Mouse (Mus musculus) stomach, embryonic 14.5 days (tissue): ENCODE data around the gene Med18. TPM values are rescaled to one million over a fixed set of nuclear protein-coding genes. Genes with fewer than 3 reads are reported as not detected.

ENCODE experiments used
- ATAC-seq: fragments of 200-750 bp; cut with Nextera tagmentation; 2 replicates; pipeline ENCODE4 v1.8.0; 2017; ENCODE audit warnings: low read depth, moderate TSS enrichment; ENCODE audit not compliant: insufficient number of reproducible peaks, insufficient read depth, low FRiP score
- H3K27ac ChIP-seq: fragments of 300-500 bp; sonication (generic); 2 replicates; pipeline ENCODE4 v1.5.1; 2014; ENCODE audit warnings: mild to moderate bottlenecking, low read length, moderate library complexity, mixed read lengths
- H3K27me3 ChIP-seq: fragments of 300-500 bp; sonication (generic); 2 replicates; pipeline ENCODE4 v1.6.1; 2014; ENCODE audit warnings: low read length, control low read depth, mixed read lengths; ENCODE audit not compliant: control insufficient read depth, insufficient read depth
- H3K36me3 ChIP-seq: fragments of 300-500 bp; sonication (generic); 2 replicates; pipeline ENCODE4 v1.6.1; 2014; ENCODE audit warnings: mild to moderate bottlenecking, control low read depth, low read length, moderate library complexity, mixed read lengths; ENCODE audit not compliant: control insufficient read depth, insufficient read depth
- H3K4me1 ChIP-seq: fragments of 300-500 bp; sonication (generic); 2 replicates; pipeline ENCODE4 v1.6.1; 2014; ENCODE audit warnings: low read length, control low read depth, mixed read lengths; ENCODE audit not compliant: control insufficient read depth, insufficient read depth
- H3K4me2 ChIP-seq: fragments of 300-500 bp; sonication (generic); replicated peaks from 2 replicates; pipeline ENCODE4 v1.6.1; 2014; ENCODE audit warnings: low read depth, low read length, control low read depth
- H3K4me3 ChIP-seq: fragments of 300-500 bp; sonication (generic); 2 replicates; pipeline ENCODE4 v1.5.1; 2014; ENCODE audit warnings: low read depth, low read length, control low read depth
- H3K9ac ChIP-seq: fragments of 300-500 bp; sonication (generic); replicated peaks from 2 replicates; pipeline ENCODE4 v1.6.1; 2014; ENCODE audit warnings: low read depth, mild to moderate bottlenecking, control low read depth, low read length, moderate library complexity, mixed read lengths
- H3K9me3 ChIP-seq: fragments of 300-500 bp; sonication (generic); 2 replicates; pipeline ENCODE4 v1.6.1; 2016; ENCODE audit warnings: low read depth, low read length, control low read depth; ENCODE audit not compliant: control insufficient read depth
- WGBS: fragments of 180-500 bp; shearing (Covaris S2); extraction: QIAGEN DNeasy Blood & Tissue Kit; methylation state at CpG from one replicate; pipeline ENCODE4 v1.1.7; 2014; 5-methylcytosine and 5-hydroxymethylcytosine counted together
- polyA plus RNA-seq: library from polyadenylated mRNA; unstranded; fragments of >200 nt; fragmentation: Nextera tagmentation; extraction: Ambion mirVana; gene quantifications from 2 replicates; pipeline ENCODE4 v1.2.1, GENCODE M21; 2014

Gene Med18
- 18.8 and 22.8 TPM in 2 replicates for polyA plus RNA-seq

DNA sequence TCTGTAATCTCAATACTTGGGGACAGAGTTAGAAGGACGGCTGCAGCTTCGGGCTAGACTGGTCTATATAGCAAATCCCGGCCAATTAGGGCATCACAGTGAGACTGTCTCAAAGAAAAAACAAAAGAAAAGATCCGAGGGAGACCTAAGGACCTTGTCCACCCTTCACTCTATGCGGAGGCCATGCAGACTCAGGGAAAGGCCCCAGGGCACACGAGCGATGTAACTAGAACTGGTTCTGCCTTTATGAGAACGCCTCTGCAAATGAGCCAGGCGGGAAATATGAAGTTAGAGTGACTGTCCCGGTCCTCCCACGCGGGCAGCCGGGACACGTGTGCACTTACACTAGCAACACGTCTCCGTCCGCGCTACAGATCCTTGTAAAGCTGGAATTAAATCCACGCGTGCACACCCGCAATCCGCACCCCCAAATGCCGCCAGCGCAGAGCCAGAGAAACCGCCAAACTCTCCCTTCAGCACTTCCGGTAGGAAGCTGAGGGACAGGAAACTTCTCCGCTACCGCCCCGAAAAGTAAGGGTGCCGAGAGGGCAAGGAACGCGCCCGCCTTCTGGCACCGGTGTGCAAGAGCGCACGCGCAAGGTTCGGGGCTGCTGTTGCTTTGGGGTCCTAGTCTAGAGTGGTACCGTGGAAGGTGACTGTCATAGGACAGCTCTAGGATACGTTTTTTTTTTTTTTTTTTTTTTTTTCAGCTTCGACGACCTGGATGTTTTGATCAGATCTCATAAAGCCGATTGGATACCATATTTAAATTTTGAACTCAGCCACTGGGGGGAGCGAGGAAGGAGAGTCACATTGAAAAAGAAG lies at the start of gene Med18:
Gene Med18, minus strand, starts transcription at position 492 of the 825 bp plus-strand sequence.
- Histone ChIP-seq H3K27me3 (no peaks in the 10 kb centered on the region), H3K36me3 (peaks cover 21% of the 10 kb centered on the region), H3K4me3 (peak within 1 kb of the TSS; percentile 80), H3K27ac (peak within 1 kb of the TSS; percentile 48), H3K4me1 (peaks cover 11% of the 10 kb centered on the region), H3K9me3 (no peaks in the 10 kb centered on the region), H3K9ac (peak within 1 kb of the TSS; percentile 65), H3K4me2 (peak within 1 kb of the TSS; percentile 89)
- under 1% methylated on average over 44 of the region's 44 CpGs for WGBS
- ATAC-seq, result peak; percentile 88

DNA sequence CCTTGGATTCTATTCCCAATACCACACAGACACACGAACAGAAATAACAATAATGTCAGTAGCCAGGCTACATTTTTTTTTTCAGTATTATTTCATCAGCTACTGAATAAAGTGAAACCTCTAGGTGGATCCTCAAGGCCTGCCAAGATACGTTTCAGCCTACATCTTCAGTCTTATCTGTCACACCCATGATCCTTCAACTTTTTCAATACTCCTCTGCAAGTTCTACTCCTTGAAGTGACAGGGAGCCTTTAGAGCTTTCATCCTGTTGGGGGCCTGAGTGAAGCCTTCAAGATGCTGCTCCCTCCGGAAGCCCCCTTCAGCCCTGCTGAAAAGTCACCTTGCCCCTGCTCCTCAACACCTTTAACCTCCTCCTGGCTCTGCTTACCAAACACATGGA lies 48.4 kb upstream of the Med18 start:
- no peak for ATAC-seq
- Histone ChIP-seq H3K4me2 (no peak overlapping the region), H3K36me3 (no peaks in the 10 kb centered on the region), H3K9ac (no peak overlapping the region), H3K9me3 (no peaks in the 10 kb centered on the region), H3K4me1 (peaks cover 7% of the 10 kb centered on the region; the same call in 1 of the 2 replicates), H3K27me3 (no peaks in the 10 kb centered on the region), H3K4me3 (no peak overlapping the region), H3K27ac (no peak overlapping the region)
- WGBS, result 58% methylated on average over 3 of the region's 3 CpGs

DNA sequence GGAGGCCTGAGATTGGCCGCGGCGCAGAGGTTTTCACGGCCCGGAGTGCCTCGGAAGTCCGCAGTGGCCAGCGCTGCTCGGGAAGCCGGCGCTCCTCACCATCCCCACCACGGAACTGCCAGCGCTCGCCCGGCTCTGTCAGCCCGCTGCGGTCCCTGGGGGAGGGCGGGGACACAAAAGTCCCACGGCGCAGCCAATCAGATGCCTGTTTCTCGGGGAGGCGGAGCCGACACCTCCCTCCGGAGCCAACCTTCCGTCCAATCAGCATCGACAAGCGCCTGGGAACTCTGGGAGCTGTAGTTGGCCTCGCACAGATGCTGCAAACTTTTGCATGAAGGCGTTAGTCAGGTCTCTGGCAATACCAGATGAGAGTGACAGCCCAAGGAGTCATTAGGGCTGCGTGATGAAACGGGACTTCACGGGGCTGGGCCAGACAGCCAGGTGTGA lies 46.7 kb upstream of the Med18 start, which contains the start of gene Sesn2:
Gene Sesn2, minus strand, starts transcription at position 150 of the 447 bp plus-strand sequence.
- H3K4me2 ChIP-seq, result peak within 1 kb of the TSS; percentile 65
- peak within 1 kb of the TSS; percentile 90 for H3K27ac ChIP-seq
- peak within 1 kb of the TSS; percentile 56 for H3K9ac ChIP-seq
- WGBS, result under 1% methylated on average over 32 of the region's 32 CpGs
- peak; percentile 91 for ATAC-seq
- peak within 1 kb of the TSS; percentile 89 for H3K4me3 ChIP-seq
- no peaks in the 10 kb centered on the region for H3K9me3 ChIP-seq
- no peaks in the 10 kb centered on the region for H3K27me3 ChIP-seq
- peaks cover 7% of the 10 kb centered on the region; the same call in 1 of the 2 replicates for H3K4me1 ChIP-seq
- H3K36me3 ChIP-seq, result no peaks in the 10 kb centered on the region

DNA sequence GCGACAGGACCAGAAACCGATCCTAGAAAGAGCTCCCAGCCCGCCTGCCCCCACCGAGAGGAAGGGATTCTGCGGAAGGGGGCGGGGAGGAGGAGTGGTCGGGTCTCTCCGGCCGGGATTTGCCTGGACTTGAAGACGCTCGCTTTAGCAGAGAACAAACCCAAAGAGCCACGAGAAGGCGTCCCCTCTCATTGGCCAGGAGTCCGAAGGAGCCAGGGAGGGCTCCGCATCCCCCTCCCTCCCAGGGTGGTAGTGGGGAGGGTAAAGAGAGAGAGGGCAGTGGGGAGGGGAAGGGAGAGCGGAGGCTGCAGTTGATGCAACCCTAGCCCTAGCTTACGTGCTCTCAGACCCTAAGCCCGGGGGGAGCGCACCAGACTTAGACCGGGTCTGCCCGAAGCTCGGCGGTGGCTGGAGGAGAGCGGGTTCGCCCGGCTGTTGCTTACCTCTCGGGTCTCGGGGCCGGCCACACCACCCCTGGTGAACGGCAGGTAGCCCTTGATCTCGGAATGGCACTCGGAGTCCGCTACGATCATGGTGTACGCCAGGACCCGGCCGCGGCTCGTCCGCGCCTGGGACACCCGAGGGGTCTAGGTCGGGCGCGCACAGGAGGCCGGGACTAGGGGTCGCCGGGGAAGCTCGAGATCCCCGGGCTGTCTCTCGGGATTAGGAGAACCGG lies 46.0 kb upstream of the Med18 start:
- Histone ChIP-seq H3K36me3 (no peaks in the 10 kb centered on the region), H3K9ac (peak overlapping the region; percentile 56), H3K4me1 (peaks cover 7% of the 10 kb centered on the region; the same call in 1 of the 2 replicates), H3K4me2 (peak overlapping the region; percentile 65), H3K9me3 (no peaks in the 10 kb centered on the region), H3K27me3 (no peaks in the 10 kb centered on the region), H3K4me3 (peak overlapping the region; percentile 89), H3K27ac (peak overlapping the region; percentile 90)
- under 1% methylated on average over 52 of the region's 52 CpGs for WGBS
- ATAC-seq, result peak; percentile 82

DNA sequence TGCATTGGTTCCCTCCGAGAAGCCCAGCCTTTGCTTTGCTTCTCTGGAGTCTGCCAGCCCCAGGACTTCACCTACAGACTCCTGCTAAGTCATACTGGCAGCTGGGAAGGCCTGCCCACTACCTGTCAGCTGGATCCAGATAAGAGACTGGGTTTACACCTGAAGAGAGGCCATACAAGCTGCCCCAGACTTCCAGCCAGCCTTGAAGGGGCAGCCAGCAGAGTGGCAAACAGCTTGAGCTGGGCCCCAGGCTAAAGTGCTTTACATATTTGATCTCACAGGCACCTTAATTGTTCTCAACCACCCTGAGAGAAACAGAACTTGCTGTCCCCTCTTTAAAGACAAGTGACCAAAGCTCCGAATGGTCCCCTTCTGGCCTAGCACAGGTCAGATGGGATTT lies 43.5 kb upstream of the Med18 start:
- H3K27me3 ChIP-seq, result no peaks in the 10 kb centered on the region
- 0 out of 2 replicates have a peak overlapping the region, but pooled peaks have one; percentile 2 for H3K9ac ChIP-seq
- peaks cover 2% of the 10 kb centered on the region; the same call in 1 of the 2 replicates for H3K4me1 ChIP-seq
- no peak overlapping the region for H3K4me3 ChIP-seq
- no peaks in the 10 kb centered on the region for H3K9me3 ChIP-seq
- WGBS, result 51% methylated on average over 2 of the region's 2 CpGs
- no peak overlapping the region for H3K27ac ChIP-seq
- no peak overlapping the region for H3K4me2 ChIP-seq
- ATAC-seq, result no peak
- no peaks in the 10 kb centered on the region for H3K36me3 ChIP-seq

DNA sequence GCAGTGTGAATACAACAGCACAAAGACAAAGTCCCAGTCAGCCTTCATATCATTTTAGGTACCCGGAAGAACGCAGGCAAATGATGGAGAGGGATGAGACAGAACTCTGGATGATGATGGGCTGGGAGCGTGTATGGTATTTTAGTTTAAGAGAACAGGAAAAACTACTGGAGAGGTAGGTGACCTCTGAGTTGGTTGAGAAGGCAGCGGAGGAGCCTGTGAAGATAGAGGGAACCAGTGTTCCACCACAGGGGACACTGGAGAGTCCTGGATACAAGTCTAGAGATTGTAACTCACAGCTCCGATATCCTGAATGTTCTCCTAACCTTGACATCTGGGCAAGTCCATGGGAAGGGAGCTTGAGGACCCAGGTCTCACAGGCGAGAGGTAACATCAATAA lies 42.5 kb upstream of the Med18 start:
- Histone ChIP-seq H3K36me3 (no peaks in the 10 kb centered on the region), H3K9ac (no peak overlapping the region), H3K9me3 (no peaks in the 10 kb centered on the region), H3K4me1 (peaks cover 2% of the 10 kb centered on the region; the same call in 1 of the 2 replicates), H3K4me3 (no peak overlapping the region), H3K4me2 (no peak overlapping the region), H3K27ac (no peak overlapping the region), H3K27me3 (no peaks in the 10 kb centered on the region)
- WGBS, result 79% methylated on average over 6 of the region's 6 CpGs
- ATAC-seq, result no peak

DNA sequence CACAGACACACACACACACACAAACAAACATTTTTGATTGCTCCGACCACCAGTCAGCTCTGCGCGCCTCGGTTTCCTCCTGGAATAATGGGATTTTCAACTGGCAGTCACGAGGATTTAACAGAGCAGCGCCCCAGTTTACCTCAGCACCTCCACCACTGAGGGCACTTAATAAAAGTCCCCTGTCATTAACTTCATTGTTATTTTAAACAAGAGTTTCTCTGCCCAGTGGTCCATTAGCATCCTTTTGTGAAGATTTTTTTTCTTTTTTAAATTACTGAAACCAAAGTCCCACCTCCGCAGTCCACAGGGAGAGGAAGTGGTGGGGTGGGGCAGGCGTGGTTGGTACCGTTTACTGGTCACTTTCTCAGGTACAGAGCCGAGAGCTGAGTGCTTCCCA lies 42.1 kb upstream of the Med18 start:
- Histone ChIP-seq H3K4me2 (no peak overlapping the region), H3K27ac (no peak overlapping the region), H3K36me3 (no peaks in the 10 kb centered on the region), H3K9me3 (no peaks in the 10 kb centered on the region), H3K4me3 (no peak overlapping the region), H3K9ac (no peak overlapping the region), H3K27me3 (no peaks in the 10 kb centered on the region), H3K4me1 (peaks cover 2% of the 10 kb centered on the region; the same call in 1 of the 2 replicates)
- WGBS, result 49% methylated on average over 10 of the region's 10 CpGs
- ATAC-seq, result no peak

DNA sequence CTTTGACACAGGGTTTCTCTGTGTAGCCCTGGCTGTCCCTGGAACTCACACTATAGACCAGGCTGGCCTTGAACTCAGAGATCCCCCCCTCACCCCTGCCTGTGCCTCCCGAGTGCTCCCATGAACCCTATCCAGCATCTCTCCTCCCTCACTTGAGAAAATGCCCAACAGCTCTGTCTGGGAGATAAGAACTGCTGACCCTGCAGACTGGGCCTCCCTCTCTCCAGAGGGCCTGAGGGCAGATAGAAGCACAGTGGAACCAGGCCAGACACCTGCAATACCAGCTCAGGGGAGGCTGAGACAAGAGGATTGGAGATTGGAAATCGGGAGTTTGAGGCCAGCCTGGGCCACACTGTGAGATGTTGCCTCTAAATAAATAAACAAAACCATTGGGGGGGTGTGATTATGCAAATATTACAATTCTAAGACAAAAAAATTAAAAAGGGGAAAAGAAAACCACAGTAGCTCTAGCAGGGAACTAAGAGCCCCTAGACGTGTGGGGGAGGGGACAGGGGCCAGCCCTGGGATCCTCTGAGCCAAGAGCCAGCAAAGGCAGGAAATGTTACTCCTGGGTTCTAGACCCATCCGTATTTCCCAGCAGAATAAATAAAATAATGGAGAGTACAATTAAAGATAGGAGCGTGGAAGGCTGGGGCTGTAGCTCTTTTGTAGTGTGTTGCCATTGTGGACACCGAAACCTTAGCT lies 41.5 kb upstream of the Med18 start:
- ATAC-seq, result no peak
- H3K9ac ChIP-seq, result no peak overlapping the region
- 66% methylated on average over 6 of the region's 6 CpGs for WGBS
- H3K4me1 ChIP-seq, result no peaks in the 10 kb centered on the region
- H3K27me3 ChIP-seq, result no peaks in the 10 kb centered on the region
- H3K4me2 ChIP-seq, result no peak overlapping the region
- H3K9me3 ChIP-seq, result no peaks in the 10 kb centered on the region
- no peaks in the 10 kb centered on the region for H3K36me3 ChIP-seq
- H3K4me3 ChIP-seq, result no peak overlapping the region
- H3K27ac ChIP-seq, result no peak overlapping the region
